ENCODE assay signal across 13 mouse cellular contexts in genomic region chr3:73709871-73710270, GRCm38 (mm10). TPM values are rescaled to one million over a fixed set of nuclear protein-coding genes. Genes with fewer than 3 reads are reported as not detected.
DNase-seq lines count a peak whose midpoint lies in the region; ATAC-seq and TF ChIP-seq lines count a peak whose summit lies in the region.
"Had no signal": no experiment of that assay in that cellular context is flagged by ENCODE, and none has a peak within 500 bp of the region (broad histone marks: within the 10 kb centered on the region; RNA-seq: fewer than 3 reads in every experiment).

No protein-coding gene starts in this region.

- no peaks in the 10 kb centered on the region for H3K36me3 ChIP-seq in forebrain, embryonic 14.5 days (ENCODE audit: control insufficient read depth, insufficient read depth, low read length)
- H3K36me3 ChIP-seq in forebrain, embryonic 11.5 days (ENCODE audit: control insufficient read depth, insufficient read depth, low read length), result no peaks in the 10 kb centered on the region
- H3K36me3 ChIP-seq in liver, postnatal 0 days (replicated peaks; ENCODE audit: insufficient read depth, low read length), result no peaks in the 10 kb centered on the region
- H3K36me3 ChIP-seq in liver, embryonic 11.5 days (ENCODE audit: control insufficient read depth, insufficient read depth, low read length), result no peaks in the 10 kb centered on the region
- H3K36me3 ChIP-seq: hindbrain, embryonic 12.5 days; limb, embryonic 12.5 days; lung, embryonic 15.5 days had no signal

- H3K4me1 ChIP-seq in forebrain, embryonic 14.5 days (ENCODE audit: control insufficient read depth, insufficient read depth, low read length), result no peaks in the 10 kb centered on the region
- no peaks in the 10 kb centered on the region for H3K4me1 ChIP-seq in forebrain, embryonic 11.5 days (replicated peaks; ENCODE audit: control insufficient read depth, insufficient read depth, low read length)
- no peaks in the 10 kb centered on the region for H3K4me1 ChIP-seq in liver, postnatal 0 days (ENCODE audit: insufficient read depth)
- no peaks in the 10 kb centered on the region for H3K4me1 ChIP-seq in liver, embryonic 11.5 days (replicated peaks; ENCODE audit: control insufficient read depth, insufficient read depth, low read length)
- H3K4me1 ChIP-seq: hindbrain, embryonic 12.5 days; limb, embryonic 12.5 days; lung, embryonic 15.5 days had no signal

- TF ChIP-seq CTCF in liver, postnatal 0 days (IDR thresholded peaks at IDR 0.05; ENCODE audit: low read depth), result no peak
- no peak for TF ChIP-seq CTCF in brain, embryonic 14.5 days (IDR thresholded peaks at IDR 0.05; ENCODE audit: borderline replicate concordance, extremely low read depth, insufficient read depth, insufficient read length)

- 69% methylated on average over 8 of the region's 8 CpGs for WGBS in forebrain, embryonic 14.5 days
- 80% methylated on average over 8 of the region's 8 CpGs for WGBS in forebrain, embryonic 11.5 days
- 70% methylated on average over 8 of the region's 8 CpGs for WGBS in liver, postnatal 0 days (ENCODE audit: insufficient replicate concordance)
- WGBS in liver, embryonic 11.5 days, result 78% methylated on average over 8 of the region's 8 CpGs

- no peak overlapping the region for H3K4me3 ChIP-seq in forebrain, embryonic 14.5 days (ENCODE audit: low read depth, low read length)
- no peak overlapping the region for H3K4me3 ChIP-seq in forebrain, embryonic 11.5 days (ENCODE audit: low read depth, low read length)
- H3K4me3 ChIP-seq in liver, postnatal 0 days (ENCODE audit: low read depth, low read length), result no peak overlapping the region
- no peak overlapping the region for H3K4me3 ChIP-seq in liver, embryonic 11.5 days (ENCODE audit: low read depth, low read length)
- H3K4me3 ChIP-seq: hindbrain, embryonic 12.5 days; limb, embryonic 12.5 days; lung, embryonic 15.5 days had no signal

- H3K9me3 ChIP-seq in forebrain, embryonic 14.5 days (replicated peaks; ENCODE audit: control insufficient read depth, low read length), result no peaks in the 10 kb centered on the region
- no peaks in the 10 kb centered on the region for H3K9me3 ChIP-seq in forebrain, embryonic 11.5 days (ENCODE audit: control insufficient read depth, low read length)
- H3K9me3 ChIP-seq in liver, postnatal 0 days (ENCODE audit: low read length), result no peaks in the 10 kb centered on the region
- H3K9me3 ChIP-seq in liver, embryonic 11.5 days (ENCODE audit: control insufficient read depth, low read length), result no peaks in the 10 kb centered on the region
- H3K9me3 ChIP-seq: hindbrain, embryonic 12.5 days; limb, embryonic 12.5 days; lung, embryonic 15.5 days had no signal

- H3K27me3 ChIP-seq in forebrain, embryonic 14.5 days (replicated peaks; ENCODE audit: control insufficient read depth, insufficient read depth, low read length), result no peaks in the 10 kb centered on the region
- no peaks in the 10 kb centered on the region for H3K27me3 ChIP-seq in forebrain, embryonic 11.5 days (ENCODE audit: control insufficient read depth, insufficient read depth, low read length)
- no peaks in the 10 kb centered on the region for H3K27me3 ChIP-seq in liver, postnatal 0 days (ENCODE audit: insufficient read depth, low read length)
- H3K27me3 ChIP-seq in liver, embryonic 11.5 days (replicated peaks; ENCODE audit: control insufficient read depth, insufficient read depth, low read length), result no peaks in the 10 kb centered on the region
- H3K27me3 ChIP-seq: hindbrain, embryonic 12.5 days; limb, embryonic 12.5 days; lung, embryonic 15.5 days had no signal

- H3K9ac ChIP-seq in forebrain, embryonic 14.5 days (ENCODE audit: low read length), result no peak overlapping the region
- H3K9ac ChIP-seq in forebrain, embryonic 11.5 days (ENCODE audit: low read length), result no peak overlapping the region
- no peak overlapping the region for H3K9ac ChIP-seq in liver, postnatal 0 days (replicated peaks)
- no peak overlapping the region for H3K9ac ChIP-seq in liver, embryonic 11.5 days (ENCODE audit: low read depth, low read length)
- H3K9ac ChIP-seq: hindbrain, embryonic 12.5 days; limb, embryonic 12.5 days; lung, embryonic 15.5 days had no signal

- no peak overlapping the region for H3K4me2 ChIP-seq in forebrain, embryonic 14.5 days (ENCODE audit: low read length)
- H3K4me2 ChIP-seq in forebrain, embryonic 11.5 days (ENCODE audit: low read depth, low read length, severe bottlenecking), result no peak overlapping the region
- H3K4me2 ChIP-seq in liver, postnatal 0 days (ENCODE audit: low read depth, low read length), result no peak overlapping the region
- no peak overlapping the region for H3K4me2 ChIP-seq in liver, embryonic 11.5 days
- H3K4me2 ChIP-seq: hindbrain, embryonic 12.5 days; limb, embryonic 12.5 days; lung, embryonic 15.5 days had no signal

- ATAC-seq in forebrain, embryonic 14.5 days, result no peak
- no peak for ATAC-seq in forebrain, embryonic 11.5 days (replicated peaks; ENCODE audit: low FRiP score)
- ATAC-seq in liver, postnatal 0 days, result peak; percentile 19; the same call in 1 of the 2 replicates
- ATAC-seq in liver, embryonic 11.5 days (replicated peaks; ENCODE audit: low FRiP score), result no peak
- no peak for ATAC-seq in CD4-positive, CD25-positive, alpha-beta regulatory T cell, adult 4 months

- no peak for TF ChIP-seq EP300 in liver, postnatal 0 days (IDR thresholded peaks at IDR 0.05; ENCODE audit: low read depth)

- H3K27ac ChIP-seq in forebrain, embryonic 14.5 days (ENCODE audit: low read depth, low read length), result no peak overlapping the region
- no peak overlapping the region for H3K27ac ChIP-seq in forebrain, embryonic 11.5 days (ENCODE audit: low read depth, low read length)
- H3K27ac ChIP-seq in liver, postnatal 0 days (ENCODE audit: low read depth), result no peak overlapping the region
- no peak overlapping the region for H3K27ac ChIP-seq in liver, embryonic 11.5 days (ENCODE audit: low read depth, low read length)
- H3K27ac ChIP-seq: hindbrain, embryonic 12.5 days; limb, embryonic 12.5 days; lung, embryonic 15.5 days had no signal

- no peak for TF ChIP-seq POLR2A in brain, embryonic 14.5 days (IDR thresholded peaks at IDR 0.05; ENCODE audit: borderline replicate concordance, extremely low read depth, insufficient read depth, insufficient read length, poor library complexity, severe bottlenecking)

- peak; percentile 41 for DNase-seq in forebrain, embryonic 14.5 days (ENCODE audit: low spot score)
- DNase-seq in forebrain, embryonic 11.5 days (ENCODE audit: low spot score), result no peak
- DNase-seq in liver, postnatal 0 days, result no peak
- DNase-seq in liver, embryonic 11.5 days (ENCODE audit: low spot score), result no peak
- peak; percentile 54 for DNase-seq in brain, embryonic 14.5 days (ENCODE audit: low read depth)
- peak; percentile 10 for DNase-seq in heart, postnatal 4 days
- no peak for DNase-seq in layer of hippocampus, adult 11-12 months (ENCODE audit: low spot score)
- DNase-seq: cerebellum, adult 9-10 months had no signal

RNA-seq across cellular contexts. Expression of gene Bche, which starts 1.7 kb away (rescaled TPM):
- 1.3 and 1.7 TPM in 2 replicates for polyA plus RNA-seq in forebrain, embryonic 14.5 days (2014; fragmentation: Nextera tagmentation; extraction: Ambion mirVana)
- 3.2 and 3.5 TPM in 2 replicates for polyA plus RNA-seq in forebrain, embryonic 11.5 days (2014; fragmentation: Nextera tagmentation; extraction: Ambion mirVana)
- 16.0 and 18.2 TPM in 2 replicates for polyA plus RNA-seq in liver, postnatal 0 days (2015; fragmentation: Nextera tagmentation; extraction: Ambion mirVana)
- polyA plus RNA-seq in liver, embryonic 11.5 days (2014; fragmentation: Nextera tagmentation; extraction: Ambion mirVana), result 11.4 and 14.6 TPM in 2 replicates
- polyA plus RNA-seq in brain, embryonic 14.5 days (2012; rRNA removed), result 0.91 and 1.5 TPM in 2 replicates
- 10 to 100 TPM; 16.2 to 16.5 TPM for total RNA-seq in heart, postnatal 4 days (2021)
- not detected for polyA plus RNA-seq in CD4-positive, CD25-positive, alpha-beta regulatory T cell, adult 4 months (2017; shearing (Covaris generic))
- polyA plus RNA-seq: C2C12 had no signal

Comparison
In these comparisons a context has a peak if more than half of its experiments do, and no peak if none do; other contexts are left out.
1. DNase-seq: peak in forebrain, embryonic 14.5 days (single experiment), brain, embryonic 14.5 days (single experiment) and heart, postnatal 4 days (single experiment); none in forebrain, embryonic 11.5 days (single experiment), liver, postnatal 0 days (single experiment), liver, embryonic 11.5 days (single experiment) and layer of hippocampus, adult 11-12 months (single experiment).